Mouse (Mus musculus) CH12.LX (cell line): ENCODE data around the gene Glb1.

Source experiments
- CHD2 ChIP-seq: IDR thresholded peaks from 2 replicates; pipeline ENCODE4 v1.6.1; 2011; ENCODE audit warnings: low read length, improper control_type of control experiment
- CTCF ChIP-seq, 2 experiments: IDR thresholded peaks in 1 of 2; conservative IDR thresholded peaks in 1 of 2; 2 replicates each; pipeline ENCODE4 v1.5.1; 2011 to 2012; ENCODE audit warnings: low read depth in 2 of 2, low read length in 2 of 2, improper control_type of control experiment in 1 of 2, inconsistent platforms in 1 of 2, mild to moderate bottlenecking in 1 of 2, moderate library complexity in 1 of 2
- USF2 ChIP-seq: conservative IDR thresholded peaks from 2 replicates; pipeline ENCODE4 v1.6.1; 2011; ENCODE audit warnings: low read depth, low read length, improper control_type of control experiment

DNA sequence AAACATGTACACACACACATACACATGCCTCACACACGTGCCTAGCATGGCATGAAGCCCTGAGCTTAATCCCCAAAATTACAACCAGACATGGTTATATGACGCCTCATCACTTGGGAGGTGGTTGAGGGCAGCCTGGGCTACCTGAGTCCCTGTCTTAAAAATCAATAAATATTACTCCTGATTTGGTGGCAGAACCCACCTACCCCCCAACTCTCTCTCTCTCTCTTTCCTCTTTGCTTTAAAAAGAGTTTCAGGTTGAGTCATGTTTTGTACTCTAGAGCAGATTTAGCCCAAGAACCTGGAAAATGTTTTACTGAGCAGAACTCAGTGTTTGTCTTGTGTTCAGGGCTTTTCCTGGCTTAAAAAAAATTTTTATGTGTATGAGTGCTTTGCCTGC is 54.5 kb downstream of the Glb1 start:
- TF ChIP-seq USF2 (no peak), CTCF (conservative IDR thresholded peaks at IDR 0.05 in 1 of 2, IDR thresholded peaks at IDR 0.05 in 1 of 2; ENCODE audit: low read depth in 2 of 2, low read length in 2 of 2) (no peak), CHD2 (peak; percentile 68; the same call in 1 of the 2 replicates)
